Mouse (Mus musculus) heart, postnatal 4 days (tissue): ENCODE results near the gene Rapgef2. TPM values are rescaled to one million over a fixed set of nuclear protein-coding genes. Genes with fewer than 3 reads are reported as not detected.

ENCODE experiments used
- DNase-seq: peaks from one replicate; pipeline ENCODE4 v3.0.0; 2021
- total RNA-seq, 2 experiments: library from RNA; stranded (reverse); gene quantifications; 2 replicates each; pipeline ENCODE4 v1.2.3; 2021

Gene Rapgef2
- total RNA-seq, 2 experiments from 2014 or later: 37.0 to 40.6 TPM

DNA sequence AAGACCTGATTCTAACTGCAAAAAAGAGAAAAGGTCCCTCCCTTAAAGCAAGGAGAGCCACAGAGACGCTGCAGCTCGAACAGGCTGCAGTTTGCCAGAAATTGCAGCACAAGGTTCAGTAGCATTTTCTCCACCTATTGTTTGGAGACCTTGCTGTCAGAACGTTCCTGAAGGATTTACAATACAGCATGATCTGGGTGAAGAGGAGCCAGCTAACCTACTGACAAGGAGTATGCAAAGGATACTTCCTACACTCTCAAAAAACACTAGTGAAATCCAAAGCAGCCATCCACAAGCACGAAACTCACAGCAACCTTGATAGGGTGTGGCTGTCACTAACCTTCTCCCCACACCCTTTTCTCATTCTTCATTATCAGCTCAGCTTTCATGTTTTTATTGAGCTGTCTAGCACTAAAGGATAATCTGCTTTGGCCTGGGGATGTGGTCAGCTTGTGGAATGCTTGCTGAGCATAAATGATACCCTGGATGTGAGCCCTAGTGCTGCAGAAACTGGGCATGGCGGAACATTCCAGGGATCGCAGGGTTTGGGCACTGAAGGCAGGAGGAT, 124.4 kb downstream of the Rapgef2 start:
- peak; percentile 43 for DNase-seq

DNA sequence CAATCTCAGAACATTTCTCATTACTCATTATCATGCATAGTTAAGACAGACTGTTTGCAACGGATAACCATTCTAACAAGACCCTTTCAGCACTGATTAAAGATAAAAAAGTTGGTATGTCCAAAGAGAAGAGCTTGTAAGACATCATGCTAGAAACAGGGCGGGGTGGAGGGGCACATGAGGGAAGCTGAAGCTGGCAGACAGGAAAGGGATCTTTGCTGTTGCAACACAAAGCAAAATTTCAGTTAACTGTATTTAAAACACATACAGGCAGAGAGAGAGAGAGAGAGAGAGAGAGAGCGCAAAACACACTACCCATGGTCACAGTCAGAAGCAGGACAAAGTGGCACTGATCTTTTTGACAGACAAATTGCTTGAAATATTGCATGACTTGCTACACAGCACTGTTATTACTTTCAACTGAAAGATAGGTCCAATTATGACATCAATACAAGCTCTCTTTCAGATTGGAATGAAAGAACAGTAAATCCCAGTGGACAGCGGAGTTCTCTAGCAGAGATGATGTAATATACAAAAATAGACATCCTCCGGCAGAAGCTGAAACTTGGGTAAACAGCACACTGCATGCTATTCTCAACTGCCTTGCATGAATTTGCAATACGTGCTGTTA, 125.1 kb downstream of the Rapgef2 start:
- no peak for DNase-seq

DNA sequence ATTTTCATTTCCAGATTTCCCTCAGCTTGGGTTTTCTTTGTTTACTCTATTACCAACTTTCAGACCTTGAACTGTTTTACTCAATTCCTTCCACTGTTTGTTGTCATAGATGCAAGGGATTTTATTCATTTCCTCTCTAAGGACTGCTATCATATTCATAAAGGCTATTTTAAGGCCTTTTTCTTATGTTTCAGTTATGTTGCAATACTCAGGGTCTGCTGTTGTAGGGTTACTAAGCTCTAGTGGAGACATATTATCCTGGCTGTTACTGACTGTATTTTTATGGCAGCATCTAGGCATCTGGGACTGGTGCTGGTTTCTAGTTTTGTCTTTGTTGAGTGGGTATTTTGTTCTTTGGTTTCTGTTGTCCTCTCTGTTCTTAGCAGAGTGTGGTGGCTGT, 128.1 kb downstream of the Rapgef2 start:
- DNase-seq: no peak

DNA sequence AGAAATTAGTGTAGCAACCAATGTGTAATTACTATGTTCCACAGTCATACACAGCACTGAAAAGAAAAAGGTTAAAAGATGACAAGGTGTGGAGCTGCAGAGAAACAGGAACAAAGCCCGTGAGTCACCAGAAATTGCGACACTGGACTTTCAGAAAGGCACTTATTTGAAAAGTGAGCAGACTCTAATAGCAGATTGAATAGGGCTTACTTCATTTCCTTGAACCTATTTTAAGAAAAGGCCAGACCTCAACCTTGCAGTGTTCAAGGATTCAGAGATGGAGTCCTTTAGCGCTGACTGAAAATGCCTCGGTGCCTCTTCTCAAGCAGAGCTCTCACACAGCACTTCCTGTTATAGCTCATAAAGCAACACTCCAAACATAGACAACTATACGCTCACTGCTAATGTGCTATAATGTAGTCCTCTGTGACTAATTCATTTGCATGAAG, 133.3 kb downstream of the Rapgef2 start:
- no peak for DNase-seq

DNA sequence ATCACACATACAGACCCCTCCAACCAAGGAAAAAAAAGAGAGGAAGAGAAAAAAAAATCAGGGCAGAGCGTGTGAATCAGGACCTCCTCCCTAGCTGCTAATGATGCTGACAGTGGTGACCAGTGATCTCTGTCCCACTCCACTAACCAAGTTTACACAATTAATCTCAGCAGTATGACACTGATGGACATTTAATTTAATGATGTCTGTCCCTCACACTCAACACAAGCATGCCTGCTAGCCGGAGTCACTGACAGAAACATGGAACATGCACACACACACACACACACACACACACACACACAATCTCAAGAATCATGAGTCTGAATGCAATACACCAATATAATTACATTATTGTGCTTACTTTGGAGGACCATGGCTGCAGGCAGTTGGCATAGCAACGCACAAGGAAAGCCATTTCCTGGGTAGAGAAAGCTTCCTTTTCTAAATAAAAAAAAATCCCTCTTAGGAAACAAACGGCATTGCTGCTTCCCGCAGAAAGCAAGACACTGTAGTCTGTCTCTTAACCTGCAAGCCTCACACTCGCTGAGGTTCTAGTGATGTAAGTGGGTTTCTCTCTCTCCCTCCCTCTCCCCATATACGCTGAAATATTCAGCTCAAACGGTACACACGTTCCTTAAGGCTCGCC, 140.8 kb downstream of the Rapgef2 start:
- no peak for DNase-seq

DNA sequence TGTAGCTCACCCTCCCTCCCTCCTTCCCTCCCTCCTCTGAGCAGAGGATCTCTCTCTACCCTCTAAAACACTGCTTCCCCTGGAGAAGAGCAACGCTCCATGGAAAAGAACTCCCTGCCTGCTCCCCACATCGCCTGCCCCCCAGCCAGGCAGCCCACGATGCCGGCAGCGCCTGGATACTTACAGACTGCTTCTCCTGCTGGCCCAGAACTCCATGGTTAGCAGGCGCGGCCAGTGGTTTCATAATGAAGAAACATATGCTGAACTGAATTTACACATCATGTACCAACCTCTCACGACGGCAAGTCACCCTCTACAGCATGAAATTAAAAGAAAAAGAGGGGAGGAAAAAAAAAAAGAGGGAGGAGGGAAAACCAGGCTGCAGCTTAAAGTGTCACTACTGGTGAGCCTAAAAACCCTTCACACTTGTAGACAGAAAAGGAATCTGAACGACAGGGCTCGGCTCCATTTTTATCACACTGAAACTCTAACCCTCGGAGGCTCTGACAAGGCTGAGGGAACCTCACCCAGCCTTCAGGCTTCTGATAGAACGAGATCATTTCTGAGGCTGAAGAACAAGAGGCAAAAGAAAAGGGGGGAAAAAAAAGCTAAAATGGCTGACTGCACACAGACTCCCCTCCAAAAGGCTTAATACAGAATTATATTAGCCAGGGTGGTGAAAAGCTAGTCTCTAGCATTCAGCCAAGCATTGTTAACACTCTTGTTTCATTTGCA, 141.5 kb downstream of the Rapgef2 start:
- peak; percentile 30 for DNase-seq

DNA sequence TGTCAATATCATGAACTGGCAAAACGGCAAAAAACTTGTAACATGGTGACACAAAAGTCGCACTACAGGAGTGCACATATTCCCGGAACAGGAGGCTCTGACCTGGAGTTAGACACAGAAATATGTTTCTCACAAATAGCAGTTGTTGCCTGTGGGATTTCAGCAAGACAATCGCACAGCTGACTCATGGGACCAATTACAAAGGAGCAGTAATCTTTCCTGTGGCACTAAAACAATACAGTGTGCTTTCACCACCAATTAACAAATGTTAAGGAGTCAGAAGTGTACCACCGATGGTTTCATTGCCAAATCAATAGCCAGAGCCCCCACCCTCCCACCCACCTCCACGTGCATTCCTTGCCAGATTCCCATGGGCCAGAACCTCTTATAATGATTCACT, 142.2 kb downstream of the Rapgef2 start:
- DNase-seq: no peak

DNA sequence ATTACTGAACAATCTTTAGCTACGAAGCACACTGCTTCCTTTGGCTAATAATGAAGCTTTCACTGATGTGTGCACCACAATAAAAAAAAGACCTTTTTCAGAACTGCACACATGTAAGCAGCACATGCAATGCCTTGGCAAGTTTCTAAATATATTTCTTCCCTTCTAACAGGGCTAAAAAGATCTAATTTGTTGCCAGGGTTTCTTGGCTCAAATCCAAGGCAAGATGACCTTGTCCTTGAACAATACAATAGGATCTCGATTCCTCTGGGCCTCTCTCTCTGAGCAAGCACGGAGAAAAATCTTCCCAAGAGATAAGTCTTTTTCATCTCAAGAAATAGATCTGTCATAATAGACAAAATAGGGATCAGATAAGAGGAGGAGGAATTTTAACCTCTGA, 147.1 kb downstream of the Rapgef2 start:
- DNase-seq: peak; percentile 42

DNA sequence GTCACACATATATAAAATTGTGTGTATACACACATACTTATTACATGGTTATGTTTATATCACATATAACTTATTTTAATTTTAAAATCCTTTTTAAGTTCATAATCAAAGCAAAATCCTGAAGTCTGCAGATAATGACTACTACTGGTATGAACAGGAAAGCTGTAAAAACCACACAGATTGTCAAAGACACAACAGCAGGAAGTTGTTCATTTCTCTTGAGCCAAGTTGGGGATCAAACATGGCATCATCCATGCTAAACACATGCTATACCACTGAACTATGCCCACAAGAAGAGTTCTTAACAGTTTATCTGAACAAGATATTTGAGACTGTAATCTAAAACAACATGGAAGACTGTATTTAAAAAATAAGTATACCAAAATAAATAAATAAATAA, 147.7 kb downstream of the Rapgef2 start:
- DNase-seq: no peak

DNA sequence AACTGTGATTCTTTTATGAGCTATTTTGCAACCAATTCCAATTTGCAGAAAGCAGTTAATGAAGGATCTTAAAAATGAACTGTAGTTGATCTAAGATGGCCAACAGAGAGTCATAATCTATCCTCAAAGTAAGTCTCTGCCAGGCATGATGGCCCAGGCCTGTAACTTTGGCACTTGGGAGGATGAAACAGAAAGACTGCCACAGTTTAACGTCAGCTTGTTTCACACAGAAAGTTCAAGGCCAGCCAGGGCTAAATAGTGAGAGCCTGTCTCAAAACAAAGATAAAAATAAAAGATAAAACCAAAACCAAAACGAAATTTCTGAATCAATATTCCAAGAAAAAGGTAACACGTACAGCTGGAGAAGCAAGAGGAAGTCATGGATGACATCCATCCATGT, 155.3 kb downstream of the Rapgef2 start:
- no peak for DNase-seq

DNA sequence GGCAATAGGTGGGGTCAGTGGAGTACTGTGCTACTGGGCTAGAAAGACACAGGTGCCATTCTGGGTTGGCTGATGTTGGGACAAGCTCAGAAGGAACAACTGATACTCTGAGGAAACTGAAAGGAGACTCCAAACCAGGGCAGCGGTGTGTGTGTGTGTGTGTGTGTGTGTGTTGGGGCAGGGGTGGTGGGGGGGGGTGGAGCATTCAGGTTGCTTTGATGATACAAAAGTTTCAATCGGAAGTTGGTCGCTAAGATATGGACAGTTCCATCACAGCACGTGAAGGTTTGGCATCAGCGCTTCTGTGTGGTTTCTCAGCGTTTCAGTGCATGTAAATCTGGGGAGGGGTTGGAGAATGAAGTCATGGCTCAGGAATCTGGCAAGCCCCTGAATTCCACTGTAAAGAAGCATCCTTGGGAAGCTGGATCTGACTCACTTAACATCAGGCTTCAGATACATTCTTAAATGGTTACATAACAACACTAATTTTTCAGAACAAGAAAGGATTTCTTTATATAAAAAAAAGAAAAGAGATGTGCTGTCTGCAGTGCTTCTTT, 157.2 kb downstream of the Rapgef2 start:
- peak; percentile 33 for DNase-seq

DNA sequence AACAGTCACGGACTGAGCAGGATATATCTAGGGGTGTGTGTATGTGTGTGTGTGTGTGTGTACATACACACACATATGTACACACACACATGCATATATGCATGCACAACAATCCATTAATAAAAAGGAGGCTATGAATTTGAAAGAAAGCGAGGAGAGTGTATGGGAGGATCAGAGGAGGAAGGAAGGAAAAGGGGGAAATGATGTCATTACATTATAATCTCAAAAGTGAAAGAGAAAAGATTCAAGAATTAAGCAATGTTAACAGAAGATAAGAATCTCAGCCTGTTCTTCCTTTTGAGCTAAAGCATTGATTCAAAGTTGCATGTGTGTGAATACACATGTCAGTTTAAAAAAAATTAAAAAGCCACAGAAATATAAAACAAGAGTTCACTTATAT, 158.5 kb downstream of the Rapgef2 start:
- no peak for DNase-seq

DNA sequence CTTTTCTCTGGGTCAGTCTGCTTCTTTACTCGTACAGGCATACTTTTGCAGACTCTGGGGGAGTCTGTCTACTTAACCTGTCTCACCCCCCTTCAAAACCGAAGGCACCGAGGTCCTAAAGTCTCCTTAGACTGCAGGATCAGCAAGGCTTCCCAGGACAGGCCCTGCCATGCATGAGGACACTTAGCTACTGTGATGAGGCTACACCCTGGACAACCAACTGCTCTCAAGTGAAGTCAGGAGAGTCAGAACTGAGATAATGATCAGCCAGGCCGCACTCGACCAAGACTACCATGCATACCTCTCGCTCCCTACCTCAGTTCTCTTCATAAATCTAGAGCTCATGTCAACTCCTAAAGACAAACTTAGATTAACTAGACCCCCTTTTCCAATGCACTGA, 159.5 kb downstream of the Rapgef2 start:
- DNase-seq: no peak

DNA sequence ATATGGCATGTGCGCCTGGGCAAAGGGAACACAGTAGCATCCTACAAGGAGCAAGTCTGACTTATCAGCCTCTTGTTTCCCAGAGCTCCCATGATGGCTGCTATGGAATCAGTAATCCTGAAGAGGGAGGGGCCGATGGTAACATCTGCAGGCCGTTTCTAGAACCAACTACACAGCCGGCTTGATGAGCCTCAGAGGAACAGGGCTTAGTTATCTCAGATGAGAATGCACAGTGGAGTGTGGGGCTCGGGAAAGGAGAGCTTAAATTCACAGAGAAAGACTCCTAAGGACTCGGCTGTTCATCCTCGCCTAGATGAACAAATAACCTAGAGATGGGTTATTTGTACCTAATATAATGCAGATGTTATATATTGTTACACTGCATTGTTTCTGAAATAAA, 164.9 kb downstream of the Rapgef2 start:
- DNase-seq: no peak

DNA sequence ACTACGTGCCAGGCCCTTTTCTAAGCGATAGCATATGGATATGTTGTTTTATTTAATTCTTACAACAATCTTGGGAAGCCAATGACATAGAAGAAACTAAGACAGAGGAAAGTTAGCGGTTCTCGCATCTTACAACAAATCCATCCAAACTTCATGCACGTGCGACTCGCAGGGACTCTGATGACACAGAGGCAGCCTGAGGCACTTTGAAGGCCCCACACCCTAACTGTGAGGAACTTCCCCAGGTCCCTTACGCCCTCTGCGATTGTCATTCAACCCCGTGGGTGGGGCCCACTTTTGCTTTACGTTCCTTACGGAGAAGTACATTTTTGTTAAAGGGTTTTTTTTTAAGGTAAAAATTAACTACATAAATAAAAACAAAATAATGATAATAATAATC, 166.3 kb downstream of the Rapgef2 start:
- no peak for DNase-seq

DNA sequence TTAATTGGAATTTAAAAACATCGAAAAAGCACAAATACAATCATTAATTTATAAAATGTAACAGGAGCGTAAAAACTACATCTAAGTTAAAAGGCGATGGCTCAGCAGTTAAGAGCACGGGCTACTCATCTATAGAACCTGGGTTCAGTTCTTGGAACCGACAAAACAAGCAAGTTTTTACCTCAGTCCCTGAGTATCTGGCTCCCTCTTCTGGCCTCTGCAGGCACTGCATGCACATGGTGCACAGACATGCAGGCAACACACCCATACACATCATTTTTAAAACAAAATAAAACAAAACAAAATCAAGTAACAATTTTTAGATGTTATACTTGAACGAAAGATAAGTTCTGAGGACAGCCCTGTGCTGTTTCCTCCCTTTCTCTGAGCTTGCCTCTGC, 176.2 kb downstream of the Rapgef2 start:
- DNase-seq: peak; percentile 53

DNA sequence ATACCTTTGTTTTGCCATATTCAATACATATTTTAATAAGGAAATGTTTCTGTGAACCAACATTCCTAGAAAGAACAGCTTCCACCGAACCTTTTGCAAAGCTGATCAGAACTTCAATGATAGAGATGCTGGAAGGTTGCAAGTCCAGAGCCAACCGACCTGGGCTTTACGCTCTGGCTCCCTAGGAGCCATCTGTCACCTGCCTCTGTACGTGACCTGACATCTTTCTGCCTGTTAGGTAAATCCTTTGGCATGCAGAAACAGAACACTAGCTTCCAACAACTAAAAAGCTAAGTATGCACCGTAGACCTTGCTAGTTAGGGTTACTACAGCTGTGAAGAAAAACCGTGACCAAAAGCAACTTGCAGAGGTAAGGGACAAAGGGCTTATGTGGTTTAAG, 178.1 kb downstream of the Rapgef2 start:
- DNase-seq: no peak

DNA sequence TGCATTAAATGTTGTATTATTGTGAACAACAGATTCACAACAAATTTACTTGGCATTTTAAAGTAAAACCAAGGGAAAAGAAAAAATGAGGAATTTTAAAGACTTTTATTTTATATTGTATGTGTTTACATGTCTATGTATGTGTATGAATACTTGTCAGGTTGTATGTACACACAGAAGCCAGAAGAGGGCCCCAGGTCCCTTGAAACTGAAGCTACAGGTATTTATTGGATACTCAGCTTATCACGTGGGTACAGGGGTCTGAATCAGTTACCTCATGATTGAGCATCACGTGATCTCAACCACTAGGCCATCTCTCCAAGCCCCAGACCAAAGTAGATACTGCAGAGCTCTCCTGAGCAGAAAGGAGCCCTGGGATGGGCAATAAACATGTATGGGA, 180.0 kb downstream of the Rapgef2 start:
- DNase-seq: no peak

DNA sequence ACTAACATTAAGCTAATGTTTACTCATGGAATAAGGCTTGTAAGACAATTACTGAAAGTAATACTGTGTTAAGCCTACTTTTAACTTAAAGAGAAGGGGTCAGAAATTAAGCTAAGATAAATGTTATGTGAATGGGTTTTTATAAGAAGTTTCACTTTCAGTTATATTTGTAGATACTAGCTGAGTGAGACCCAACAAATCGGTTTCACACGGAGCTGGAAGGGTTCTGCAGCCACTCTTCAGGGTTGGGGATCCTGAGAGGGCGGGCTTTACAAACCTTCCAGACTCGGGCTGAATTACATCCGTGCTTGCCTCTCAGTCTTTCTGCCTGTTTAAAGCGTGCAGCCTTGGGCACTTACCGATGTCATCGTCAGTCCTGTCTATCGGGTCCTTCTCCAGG, 182.7 kb downstream of the Rapgef2 start:
- no peak for DNase-seq

DNA sequence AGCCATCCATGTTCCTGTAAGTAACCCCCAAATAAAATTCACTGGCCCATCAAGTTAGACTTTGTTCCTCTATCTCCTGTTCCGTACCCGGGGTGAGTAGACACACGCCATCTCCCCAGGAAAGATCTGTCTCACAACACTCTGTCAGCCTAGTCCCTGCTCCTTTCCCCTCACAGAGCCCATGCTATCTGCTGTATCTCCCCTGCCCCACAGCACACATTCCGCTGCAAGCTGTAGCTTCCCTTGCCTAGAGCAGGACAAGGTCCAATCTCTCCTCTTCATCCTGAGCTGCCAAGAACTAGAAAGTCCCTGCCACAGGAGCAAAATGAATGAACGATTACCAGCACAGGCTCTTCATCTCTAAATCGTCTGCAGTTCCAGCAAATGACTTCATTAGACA, 184.6 kb downstream of the Rapgef2 start:
- DNase-seq: no peak

DNA sequence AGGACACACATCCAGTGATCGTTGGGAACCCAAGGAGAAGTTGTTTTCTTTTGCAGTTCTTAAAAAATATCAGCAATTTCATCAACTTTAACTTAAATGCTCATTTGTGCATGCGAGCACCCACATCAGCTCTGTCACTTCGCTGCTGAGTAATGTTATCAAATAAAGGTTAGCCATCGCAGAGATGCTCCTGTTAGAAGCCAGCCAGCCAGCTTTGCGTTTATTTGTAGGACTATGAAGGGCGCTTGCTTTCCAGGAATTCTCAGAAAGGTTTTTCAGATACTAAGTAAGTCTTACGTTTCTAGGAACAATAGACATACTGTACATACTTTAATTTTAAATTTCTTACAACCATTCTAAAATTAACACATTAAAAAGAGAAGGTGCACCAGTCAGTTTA, 185.5 kb downstream of the Rapgef2 start:
- no peak for DNase-seq

DNA sequence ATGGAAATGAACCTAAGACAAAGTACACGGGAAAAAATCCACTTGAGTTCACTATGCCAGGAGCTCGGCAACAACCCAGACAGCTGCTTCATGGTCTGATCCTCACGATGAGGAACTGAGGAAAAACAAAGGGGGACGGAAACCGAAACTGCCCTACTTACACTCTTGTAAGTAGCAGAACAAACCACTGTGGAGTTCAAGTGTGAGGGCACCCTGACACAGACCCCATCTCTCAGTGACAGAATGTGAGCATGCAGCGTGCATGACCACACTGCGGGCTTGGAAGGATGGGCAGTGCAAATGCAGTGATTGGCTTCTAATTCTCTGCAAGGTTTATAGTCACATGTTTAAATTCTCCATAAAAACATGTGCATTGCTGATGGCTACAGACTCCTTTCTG, 197.2 kb downstream of the Rapgef2 start:
- no peak for DNase-seq

DNA sequence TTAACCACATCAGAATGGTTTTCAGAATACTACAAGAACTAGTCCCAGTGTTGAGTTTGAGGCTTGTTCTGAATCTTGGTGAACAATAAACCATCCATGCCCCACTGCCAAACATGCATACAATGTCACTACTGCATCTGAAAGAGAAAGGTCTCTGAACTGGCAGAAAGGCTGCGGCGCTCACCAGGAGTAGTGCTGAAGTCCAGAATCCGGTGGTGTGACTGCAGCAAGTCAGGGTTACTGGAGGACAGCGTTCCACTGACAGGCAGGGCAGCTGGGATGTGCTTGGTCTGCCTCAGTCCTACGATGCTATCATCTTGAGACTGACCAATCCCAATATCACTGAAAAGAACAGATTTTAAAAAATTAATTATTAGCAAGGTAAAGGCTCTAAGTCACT, 197.9 kb downstream of the Rapgef2 start:
- no peak for DNase-seq
